10 mouse cellular contexts compared by ENCODE assay signal in genomic region chr5:150051828-150052227, GRCm38 (mm10). TPM values are rescaled to one million over a fixed set of nuclear protein-coding genes. Genes with fewer than 3 reads are reported as not detected.
A peak's percentile ranks its signal among the peaks of the same experiment; 100 is the strongest.
DNase-seq lines count a peak whose midpoint lies in the region; ATAC-seq and TF ChIP-seq lines count a peak whose summit lies in the region.
"Had no signal": no experiment of that assay in that cellular context is flagged by ENCODE, and none has a peak within 500 bp of the region (broad histone marks: within the 10 kb centered on the region; RNA-seq: fewer than 3 reads in every experiment).

No protein-coding gene starts in this region.

- WGBS in hindbrain, postnatal 0 days: 41% methylated on average over 5 of the region's 5 CpGs
- WGBS in hindbrain, embryonic 13.5 days: 52% methylated on average over 5 of the region's 5 CpGs
- 56% methylated on average over 5 of the region's 5 CpGs for WGBS in liver, adult 2 months

- no peak overlapping the region for H3K4me2 ChIP-seq in hindbrain, postnatal 0 days (ENCODE audit: low read depth, low read length)
- no peak overlapping the region for H3K4me2 ChIP-seq in hindbrain, embryonic 13.5 days
- H3K4me2 ChIP-seq: limb, embryonic 13.5 days had no signal

- H3K9ac ChIP-seq in hindbrain, postnatal 0 days (replicated peaks; ENCODE audit: low read length): no peak overlapping the region
- H3K9ac ChIP-seq in hindbrain, embryonic 13.5 days: no peak overlapping the region
- no peak overlapping the region for H3K9ac ChIP-seq in liver, adult 2 months (ENCODE audit: low read depth, low read length)
- H3K9ac ChIP-seq: limb, embryonic 13.5 days had no signal

- intact Hi-C loops in gastrocnemius, postnatal 14 days (cut with DNase I; ENCODE audit: low total_unique reads): no loop called here

- TF ChIP-seq POLR2A in testis, adult 2 months (IDR thresholded peaks at IDR 0.05; ENCODE audit: control insufficient read depth, low read depth, low read length): no peak
- TF ChIP-seq POLR2A in cortical plate, adult 2 months (IDR thresholded peaks at IDR 0.05; ENCODE audit: extremely low read depth, insufficient read depth, low read length): no peak
- TF ChIP-seq POLR2A in liver, adult 2 months (IDR thresholded peaks at IDR 0.05; ENCODE audit: extremely low read depth, insufficient read depth, low read length): no peak

- H3K27me3 ChIP-seq in hindbrain, postnatal 0 days (ENCODE audit: insufficient read depth, low read length): no peaks in the 10 kb centered on the region
- no peaks in the 10 kb centered on the region for H3K27me3 ChIP-seq in hindbrain, embryonic 13.5 days
- no peaks in the 10 kb centered on the region for H3K27me3 ChIP-seq in testis, adult 2 months (ENCODE audit: control insufficient read depth, insufficient read depth, low read length)
- H3K27me3 ChIP-seq in liver, adult 2 months (ENCODE audit: control insufficient read depth, insufficient read depth, low read length): no peaks in the 10 kb centered on the region
- H3K27me3 ChIP-seq: limb, embryonic 13.5 days had no signal

- peak; percentile 65 for TF ChIP-seq CTCF in hindbrain, postnatal 0 days (IDR thresholded peaks at IDR 0.05; ENCODE audit: low read depth)
- peak; percentile 52; the same call in 1 of the 2 replicates for TF ChIP-seq CTCF in testis, adult 2 months (IDR thresholded peaks at IDR 0.05; ENCODE audit: control insufficient read depth, insufficient read depth, insufficient replicate concordance, low read depth, low read length)
- TF ChIP-seq CTCF in cortical plate, adult 2 months (IDR thresholded peaks at IDR 0.05; ENCODE audit: extremely low read depth, insufficient read depth, low read length): peak; percentile 31
- TF ChIP-seq CTCF in liver, adult 2 months (IDR thresholded peaks at IDR 0.05; ENCODE audit: low read depth, low read length): peak; percentile 57

- no peaks in the 10 kb centered on the region for H3K9me3 ChIP-seq in hindbrain, postnatal 0 days (ENCODE audit: low read length)
- no peaks in the 10 kb centered on the region for H3K9me3 ChIP-seq in hindbrain, embryonic 13.5 days
- H3K9me3 ChIP-seq: limb, embryonic 13.5 days had no signal

- H3K79me2 ChIP-seq in liver, adult 2 months (ENCODE audit: control insufficient read depth, insufficient read depth, low read length): no peaks in the 10 kb centered on the region

- H3K4me3 ChIP-seq in hindbrain, postnatal 0 days (ENCODE audit: low read length): no peak overlapping the region
- no peak overlapping the region for H3K4me3 ChIP-seq in hindbrain, embryonic 13.5 days
- no peak overlapping the region for H3K4me3 ChIP-seq in testis, adult 2 months (ENCODE audit: control insufficient read depth, low read depth, low read length)
- H3K4me3 ChIP-seq in cortical plate, adult 2 months (ENCODE audit: insufficient read depth, low read length): no peak overlapping the region
- no peak overlapping the region for H3K4me3 ChIP-seq in liver, adult 2 months (ENCODE audit: insufficient read depth, low read depth, low read length)
- H3K4me3 ChIP-seq: erythroblast, embryonic 14.5 days; limb, embryonic 13.5 days had no signal

- ATAC-seq in hindbrain, postnatal 0 days: no peak
- ATAC-seq in hindbrain, embryonic 13.5 days (ENCODE audit: low FRiP score): no peak

- no peaks in the 10 kb centered on the region for H3K36me3 ChIP-seq in hindbrain, postnatal 0 days (ENCODE audit: insufficient read depth, low read length)
- no peaks in the 10 kb centered on the region for H3K36me3 ChIP-seq in hindbrain, embryonic 13.5 days
- H3K36me3 ChIP-seq in testis, adult 2 months (ENCODE audit: control insufficient read depth, insufficient read depth, low read length): no peaks in the 10 kb centered on the region
- H3K36me3 ChIP-seq in liver, adult 2 months (ENCODE audit: control insufficient read depth, insufficient read depth, low read length): no peaks in the 10 kb centered on the region
- H3K36me3 ChIP-seq: limb, embryonic 13.5 days had no signal

- no peak overlapping the region for H3K27ac ChIP-seq in hindbrain, postnatal 0 days
- H3K27ac ChIP-seq in hindbrain, embryonic 13.5 days: no peak overlapping the region
- no peak overlapping the region for H3K27ac ChIP-seq in testis, adult 2 months (ENCODE audit: control insufficient read depth, insufficient read depth, low read depth, low read length)
- no peak overlapping the region for H3K27ac ChIP-seq in cortical plate, adult 2 months (ENCODE audit: insufficient read depth, low read length)
- H3K27ac ChIP-seq in liver, adult 2 months (replicated peaks; ENCODE audit: insufficient read depth, low read depth, low read length): no peak overlapping the region
- H3K27ac ChIP-seq: limb, embryonic 13.5 days had no signal

- H3K4me1 ChIP-seq in hindbrain, postnatal 0 days (ENCODE audit: insufficient read depth, low read length): no peaks in the 10 kb centered on the region
- no peaks in the 10 kb centered on the region; the same call in 1 of the 2 replicates for H3K4me1 ChIP-seq in hindbrain, embryonic 13.5 days (replicated peaks)
- no peaks in the 10 kb centered on the region for H3K4me1 ChIP-seq in testis, adult 2 months (ENCODE audit: control insufficient read depth, insufficient read depth, low read length)
- peaks cover 2% of the 10 kb centered on the region for H3K4me1 ChIP-seq in cortical plate, adult 2 months (ENCODE audit: control insufficient read depth, insufficient read depth, low read length)
- H3K4me1 ChIP-seq in liver, adult 2 months (ENCODE audit: control insufficient read depth, insufficient read depth, low read length): no peaks in the 10 kb centered on the region

- peak; percentile 67 for DNase-seq in hindbrain, postnatal 0 days (ENCODE audit: low spot score)
- DNase-seq in testis, postnatal 14 days (ENCODE audit: low spot score): no peak
- DNase-seq in liver, adult 2 months (ENCODE audit: extremely low read depth, low read depth, low spot score): no peak
- peak; percentile 27 for DNase-seq in thymus, postnatal 0 days (ENCODE audit: low spot score)
- DNase-seq in gastrocnemius, postnatal 14 days: no peak

RNA-seq across cellular contexts. Expression of gene Rxfp2, which starts 33.4 kb away (rescaled TPM):
- 0.73 TPM in 1 of 2 replicates, not detected in the other for total RNA-seq in hindbrain, postnatal 0 days (2014; rRNA removed)
- polyA plus RNA-seq in hindbrain, postnatal 0 days (2015; fragmentation: Nextera tagmentation; extraction: Ambion mirVana): 0.21 and 0.31 TPM in 2 replicates
- 0.34 and 0.53 TPM in 2 replicates for polyA plus RNA-seq in hindbrain, embryonic 13.5 days (2015; fragmentation: Nextera tagmentation; extraction: Ambion mirVana)
- polyA plus RNA-seq in testis, adult 2 months (2012; rRNA removed): 14.1 and 14.5 TPM in 2 replicates
- 2.3 and 2.7 TPM in 2 replicates for polyA plus RNA-seq in cortical plate, adult 2 months (2012; rRNA removed)
- not detected in 2 replicates for total RNA-seq in liver, adult 2 months (2014; rRNA removed)
- not detected in 2 replicates for polyA plus RNA-seq in liver, adult 2 months (2012; rRNA removed)
- polyA plus RNA-seq in thymus, postnatal 0 days (2015; fragmentation: Nextera tagmentation; extraction: Ambion mirVana): 0.08 TPM in 1 of 2 replicates, not detected in the other
- not detected for total RNA-seq in gastrocnemius, postnatal 14 days (2021)
- polyA plus RNA-seq: erythroblast, embryonic 14.5 days had no signal

Comparison
In these comparisons a context has a peak if more than half of its experiments do, and no peak if none do; other contexts are left out.
1. DNase-seq: peak in hindbrain, postnatal 0 days (single experiment) and thymus, postnatal 0 days (single experiment); none in testis, postnatal 14 days (single experiment), liver, adult 2 months (single experiment) and gastrocnemius, postnatal 14 days (single experiment).
2. Peak in every context shown above with its lines, with median percentiles within 50 percentile points of each other: CTCF ChIP-seq.